Mouse (Mus musculus) ES-Bruce4 (cell line): ENCODE data around the gene Upk1b. TPM values are rescaled to one million over a fixed set of nuclear protein-coding genes. Genes with fewer than 3 reads are reported as not detected.
A peak's percentile ranks its signal among the peaks of the same experiment; 100 is the strongest.

Source experiments
- H3K27ac ChIP-seq: 2 replicates; pipeline ENCODE4 v1.5.1; 2012; ENCODE audit warnings: low read length, inconsistent platforms; ENCODE audit not compliant: insufficient read depth
- H3K27me3 ChIP-seq: 2 replicates; pipeline ENCODE4 v1.6.1; 2012; ENCODE audit warnings: mild to moderate bottlenecking, low read length, inconsistent platforms; ENCODE audit not compliant: control insufficient read depth, poor library complexity, insufficient read depth, severe bottlenecking
- H3K36me3 ChIP-seq: 2 replicates; pipeline ENCODE4 v1.6.1; 2012; ENCODE audit warnings: inconsistent platforms, mild to moderate bottlenecking, low read length, moderate library complexity; ENCODE audit not compliant: control insufficient read depth, poor library complexity, insufficient read depth, severe bottlenecking
- H3K4me1 ChIP-seq: one replicate; pipeline ENCODE4 v1.8.1; 2011; ENCODE audit warnings: low read length; ENCODE audit not compliant: control insufficient read depth, insufficient read depth
- H3K4me3 ChIP-seq: 2 replicates; pipeline ENCODE4 v1.5.1; 2011; ENCODE audit warnings: low read depth, mild to moderate bottlenecking, low read length
- H3K9ac ChIP-seq: 2 replicates; pipeline ENCODE4 v1.6.1; 2012; ENCODE audit warnings: low read depth, mild to moderate bottlenecking, inconsistent platforms; ENCODE audit not compliant: poor library complexity, severe bottlenecking
- H3K9me3 ChIP-seq: replicated peaks from 2 replicates; pipeline ENCODE4 v1.6.1; 2012; ENCODE audit warnings: mild to moderate bottlenecking, low read length, inconsistent platforms; ENCODE audit not compliant: control insufficient read depth, poor library complexity, insufficient read depth, severe bottlenecking
- CTCF ChIP-seq: IDR thresholded peaks from one replicate; pipeline ENCODE4 v1.8.1; 2011; ENCODE audit warnings: low read depth, low read length
- EP300 ChIP-seq: IDR thresholded peaks from 2 replicates; pipeline ENCODE4 v1.6.1; 2011; ENCODE audit warnings: low read depth, low read length; ENCODE audit not compliant: insufficient read depth
- POLR2A ChIP-seq: IDR thresholded peaks from one replicate; pipeline ENCODE4 v1.8.1; 2011; ENCODE audit warnings: low read length; ENCODE audit not compliant: insufficient read depth
- polyA plus RNA-seq: library from polyadenylated mRNA; stranded (reverse); fragments of >200 nt; gene quantifications from 2 replicates; pipeline ENCODE4 v1.2.4, GENCODE M21; 2011; ENCODE audit warnings: low read depth; ENCODE audit not compliant: missing spikeins, insufficient read depth, insufficient read length

The Upk1b gene
- polyA plus RNA-seq, 1 experiment: 0.52 TPM

GRCm38 (mm10) chr16:38780960-38781572, 19.1 kb downstream of the Upk1b start:
- no peak overlapping the region for H3K27ac ChIP-seq

GRCm38 (mm10) chr16:38776342-38776741, 23.8 kb downstream of the Upk1b start:
- H3K27me3 ChIP-seq: no peaks in the 10 kb centered on the region
- H3K9me3 ChIP-seq: no peaks in the 10 kb centered on the region
- H3K4me1 ChIP-seq: no peaks in the 10 kb centered on the region
- no peaks in the 10 kb centered on the region for H3K36me3 ChIP-seq
- H3K27ac ChIP-seq: no peak overlapping the region
- TF ChIP-seq EP300 (no peak), CTCF (peak; percentile 43), POLR2A (no peak)
- no peak overlapping the region for H3K4me3 ChIP-seq
- no peak overlapping the region for H3K9ac ChIP-seq

More at GRCm38 (mm10) chr16:38780960-38781572, 19.1 kb downstream of the Upk1b start:
- no peaks in the 10 kb centered on the region for H3K9me3 ChIP-seq
- TF ChIP-seq EP300 (no peak), CTCF (no peak)
- no peak overlapping the region for H3K4me3 ChIP-seq
- H3K4me1 ChIP-seq: no peaks in the 10 kb centered on the region
- H3K9ac ChIP-seq: no peak overlapping the region
- no peaks in the 10 kb centered on the region for H3K27me3 ChIP-seq
- no peaks in the 10 kb centered on the region for H3K36me3 ChIP-seq

GRCm38 (mm10) chr16:38774964-38775746, 25.0 kb downstream of the Upk1b start:
- H3K9me3 ChIP-seq: no peaks in the 10 kb centered on the region
- no peak overlapping the region for H3K4me3 ChIP-seq
- no peaks in the 10 kb centered on the region for H3K36me3 ChIP-seq
- no peaks in the 10 kb centered on the region for H3K27me3 ChIP-seq
- TF ChIP-seq POLR2A (no peak), CTCF (no peak), EP300 (no peak)
- no peak overlapping the region for H3K9ac ChIP-seq
- H3K4me1 ChIP-seq: no peaks in the 10 kb centered on the region
- no peak overlapping the region for H3K27ac ChIP-seq

- TF ChIP-seq POLR2A (no peak), CTCF (no peak), EP300 (no peak)
- Histone ChIP-seq H3K9me3 (no peaks in the 10 kb centered on the region), H3K4me1 (no peaks in the 10 kb centered on the region), H3K27ac (no peak overlapping the region), H3K27me3 (no peaks in the 10 kb centered on the region), H3K4me3 (no peak overlapping the region), H3K36me3 (no peaks in the 10 kb centered on the region), H3K9ac (no peak overlapping the region)
These were observed 27.1 kb downstream of the Upk1b start for GRCm38 (mm10) chr16:38772906-38773496.

GRCm38 (mm10) chr16:38771145-38771544, 29.0 kb downstream of the Upk1b start:
- Histone ChIP-seq H3K27ac (no peak overlapping the region), H3K27me3 (no peaks in the 10 kb centered on the region), H3K4me1 (no peaks in the 10 kb centered on the region), H3K9me3 (no peaks in the 10 kb centered on the region), H3K36me3 (no peaks in the 10 kb centered on the region), H3K9ac (no peak overlapping the region), H3K4me3 (no peak overlapping the region)
- TF ChIP-seq POLR2A: no peak
- TF ChIP-seq EP300: no peak
- TF ChIP-seq CTCF: no peak

- H3K9me3 ChIP-seq: no peaks in the 10 kb centered on the region
These were observed 30.6 kb downstream of the Upk1b start for GRCm38 (mm10) chr16:38769529-38769928.

More at GRCm38 (mm10) chr16:38769529-38769928, 30.6 kb downstream of the Upk1b start:
- H3K27me3 ChIP-seq: no peaks in the 10 kb centered on the region
- H3K4me1 ChIP-seq: no peaks in the 10 kb centered on the region
- TF ChIP-seq POLR2A (no peak), EP300 (no peak), CTCF (no peak)
- H3K4me3 ChIP-seq: no peak overlapping the region
- H3K27ac ChIP-seq: no peak overlapping the region
- H3K36me3 ChIP-seq: no peaks in the 10 kb centered on the region
- no peak overlapping the region for H3K9ac ChIP-seq
